Mouse (Mus musculus): ENCODE results near the gene Dock9.

DNA sequence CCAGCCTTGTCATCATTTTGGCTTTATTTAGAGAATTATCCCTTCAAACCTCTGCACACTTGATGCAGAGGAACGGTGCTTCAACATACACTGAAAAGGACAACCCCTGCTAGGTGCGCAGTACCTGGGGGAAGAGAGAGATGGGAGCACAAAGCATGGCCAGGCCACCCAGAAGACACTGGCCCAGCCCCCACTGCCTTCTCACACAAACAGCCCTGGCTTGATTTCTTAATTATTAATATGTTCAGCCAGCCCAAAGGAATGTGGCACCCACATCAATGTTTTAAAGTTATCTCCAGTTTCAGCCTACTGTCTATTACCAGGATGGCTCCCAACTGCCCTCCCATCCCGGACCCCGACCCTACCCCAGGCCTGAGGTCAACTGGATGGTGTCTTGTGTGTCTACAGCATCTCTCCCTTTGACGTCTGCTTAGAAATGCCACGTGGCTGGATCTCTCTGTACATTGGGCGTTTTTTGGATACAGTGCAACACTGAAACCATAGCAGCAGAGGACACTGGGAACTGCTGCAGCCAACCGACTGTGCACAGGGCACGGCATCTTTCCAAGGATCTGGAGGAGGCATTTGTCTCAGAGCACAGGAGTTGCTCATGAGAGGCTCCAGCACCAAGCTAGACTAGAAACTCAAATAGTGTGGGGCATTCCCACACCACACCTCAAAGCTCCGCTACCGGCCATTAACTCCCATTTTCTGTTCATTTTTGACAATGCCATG, 120.9 kb downstream of the Dock9 start:
- no peak for TF ChIP-seq CTCF (conservative IDR thresholded peaks at IDR 0.05; ENCODE audit: low read length)
- no peak for TF ChIP-seq POU5F1 (IDR thresholded peaks at IDR 0.05; ENCODE audit: borderline replicate concordance, low read length)
